Mouse (Mus musculus) liver, embryonic 14.5 days (tissue): Measurements from ENCODE around the gene Vmn1r3. TPM values are rescaled to one million over a fixed set of nuclear protein-coding genes. Genes with fewer than 3 reads are reported as not detected.
"Not testable (repeated sequence)": the region's sequence is repeated elsewhere in the genome, so short reads cannot be mapped to it uniquely, and the experiment has no call there.

Source experiments
- ATAC-seq: fragments of 200-750 bp; cut with Nextera tagmentation; 2 replicates; pipeline ENCODE4 v1.8.0; 2017; ENCODE audit warnings: moderate number of reproducible peaks, mild to moderate bottlenecking, moderate library complexity; ENCODE audit not compliant: insufficient read depth
- DNase-seq, 3 experiments: peaks; one replicate each; pipeline ENCODE4 v3.0.0-alpha.2; 2012 to 2013; ENCODE audit warnings: low read depth in 3 of 3, low spot score in 3 of 3
- H3K27ac ChIP-seq: fragments of 300-500 bp; sonication (generic); 2 replicates; pipeline ENCODE4 v1.5.1; 2014; ENCODE audit warnings: moderate library complexity, mild to moderate bottlenecking, control low read depth, inconsistent platforms
- H3K27me3 ChIP-seq: fragments of 300-500 bp; sonication (generic); 2 replicates; pipeline ENCODE4 v1.6.1; 2014; ENCODE audit warnings: mild to moderate bottlenecking, low read length, moderate library complexity; ENCODE audit not compliant: control insufficient read depth, insufficient read depth
- H3K36me3 ChIP-seq: fragments of 300-500 bp; sonication (generic); replicated peaks from 2 replicates; pipeline ENCODE4 v1.6.1; 2014; ENCODE audit warnings: low read depth; ENCODE audit not compliant: control insufficient read depth, insufficient read depth
- H3K4me1 ChIP-seq, 2 experiments: fragments of 200-500 bp in 1 of 2; fragments of 300-500 bp in 1 of 2; sonication (generic) in 1 of 2; replicated peaks; 2 replicates each; pipeline ENCODE4 v1.6.1; 2012 to 2014; ENCODE audit warnings: antibody characterized with exemption in 1 of 2, inconsistent platforms in 1 of 2, low read length in 1 of 2; ENCODE audit not compliant: control insufficient read depth in 2 of 2, insufficient read depth in 2 of 2
- H3K4me2 ChIP-seq: fragments of 300-500 bp; sonication (generic); 2 replicates; pipeline ENCODE4 v1.6.1; 2014; ENCODE audit warnings: low read depth, mild to moderate bottlenecking, control low read depth, moderate library complexity
- H3K4me3 ChIP-seq, 2 experiments: fragments of 200-500 bp in 1 of 2; fragments of 300-500 bp in 1 of 2; sonication (generic) in 1 of 2; 2 replicates each; pipeline ENCODE4 v1.5.1; 2012 to 2014; ENCODE audit warnings: low read depth in 2 of 2, low read length in 2 of 2, mild to moderate bottlenecking in 2 of 2, control low read depth in 1 of 2, inconsistent platforms in 1 of 2, moderate library complexity in 1 of 2; ENCODE audit not compliant: insufficient read depth in 1 of 2
- H3K9ac ChIP-seq: fragments of 300-500 bp; sonication (generic); replicated peaks from 2 replicates; pipeline ENCODE4 v1.6.1; 2014; ENCODE audit warnings: mild to moderate bottlenecking, control low read depth, moderate library complexity
- H3K9me3 ChIP-seq: fragments of 300-500 bp; sonication (generic); 2 replicates; pipeline ENCODE4 v1.6.1; 2016; ENCODE audit warnings: low read length, mixed read lengths; ENCODE audit not compliant: control insufficient read depth
- CTCF ChIP-seq: IDR thresholded peaks from 2 replicates; pipeline ENCODE4 v1.5.1; 2016; ENCODE audit warnings: antibody characterized with exemption, low read depth, control low read depth
- EP300 ChIP-seq: IDR thresholded peaks from 2 replicates; pipeline ENCODE4 v1.6.1; 2016; ENCODE audit warnings: antibody characterized with exemption, low read depth
- WGBS: fragments of 180-500 bp; shearing (Covaris S2); extraction: QIAGEN DNeasy Blood & Tissue Kit; methylation state at CpG from one replicate; pipeline ENCODE4 v1.1.7; 2014; ENCODE audit not compliant: insufficient replicate concordance; 5-methylcytosine and 5-hydroxymethylcytosine counted together
- polyA plus RNA-seq, 2 experiments: library from polyadenylated mRNA; depleted of rRNA in 1 of 2; stranded (reverse) in 1 of 2; unstranded in 1 of 2; fragments of >200 nt; fragmentation: Nextera tagmentation in 1 of 2; extraction: Ambion mirVana in 1 of 2; gene quantifications; 2 replicates each; pipeline versions ENCODE4 v1.2.1 to v1.2.3; 2012 to 2014

Vmn1r3 gene
- polyA plus RNA-seq, 2 experiments: not detected

GRCm38 (mm10) chr4:3165046-3165445 lies 20.1 kb downstream of the Vmn1r3 start:
- no peaks in the 10 kb centered on the region for H3K4me1 ChIP-seq
- no peak for DNase-seq
- H3K9me3 ChIP-seq: no peaks in the 10 kb centered on the region
- H3K4me3 ChIP-seq: no peak overlapping the region
- H3K27ac ChIP-seq: no peak overlapping the region
- H3K4me2 ChIP-seq: no peak overlapping the region
- no peaks in the 10 kb centered on the region for H3K27me3 ChIP-seq
- no peak for ATAC-seq
- no peak for TF ChIP-seq EP300
- no peak for TF ChIP-seq CTCF
- WGBS: 70% methylated on average over 4 of the region's 4 CpGs
- H3K36me3 ChIP-seq: no peaks in the 10 kb centered on the region
- no peak overlapping the region for H3K9ac ChIP-seq

- H3K4me3 ChIP-seq, H3K9ac ChIP-seq, H3K27ac ChIP-seq, ATAC-seq, DNase-seq, H3K4me1 ChIP-seq, H3K4me2 ChIP-seq, H3K9me3 ChIP-seq, H3K36me3 ChIP-seq, H3K27me3 ChIP-seq: not testable (repeated sequence)
Observed at GRCm38 (mm10) chr4:3164429-3164828, 20.7 kb downstream of the Vmn1r3 start.

GRCm38 (mm10) chr4:3153320-3153719 lies 31.8 kb downstream of the Vmn1r3 start:
- 58% methylated on average over 2 of the region's 2 CpGs for WGBS
- H3K4me2 ChIP-seq, H3K27me3 ChIP-seq, ATAC-seq, DNase-seq, H3K27ac ChIP-seq, H3K9ac ChIP-seq, H3K36me3 ChIP-seq, H3K9me3 ChIP-seq, H3K4me1 ChIP-seq, H3K4me3 ChIP-seq: not testable (repeated sequence)

GRCm38 (mm10) chr4:3147926-3148325 lies 37.2 kb downstream of the Vmn1r3 start:
- not testable (repeated sequence) for ATAC-seq, H3K4me3 ChIP-seq, H3K9ac ChIP-seq, H3K27ac ChIP-seq, DNase-seq, H3K27me3 ChIP-seq, H3K36me3 ChIP-seq, H3K4me1 ChIP-seq, H3K9me3 ChIP-seq, H3K4me2 ChIP-seq
- no CpG with 5 or more reads among the region's 3 CpGs for WGBS

Other genes starting within 250 kb of the Vmn1r3 start
- not detected in 2 replicates for gene Vmn1r2, start 18.0 kb downstream of the Vmn1r3 start, polyA plus RNA-seq (2012; rRNA removed)
- not detected in 2 replicates for gene Vmn1r2, start 18.0 kb downstream of the Vmn1r3 start, polyA plus RNA-seq (2014; fragmentation: Nextera tagmentation; extraction: Ambion mirVana)